12 mouse cellular contexts compared by ENCODE assay signal in the genomic region with DNA sequence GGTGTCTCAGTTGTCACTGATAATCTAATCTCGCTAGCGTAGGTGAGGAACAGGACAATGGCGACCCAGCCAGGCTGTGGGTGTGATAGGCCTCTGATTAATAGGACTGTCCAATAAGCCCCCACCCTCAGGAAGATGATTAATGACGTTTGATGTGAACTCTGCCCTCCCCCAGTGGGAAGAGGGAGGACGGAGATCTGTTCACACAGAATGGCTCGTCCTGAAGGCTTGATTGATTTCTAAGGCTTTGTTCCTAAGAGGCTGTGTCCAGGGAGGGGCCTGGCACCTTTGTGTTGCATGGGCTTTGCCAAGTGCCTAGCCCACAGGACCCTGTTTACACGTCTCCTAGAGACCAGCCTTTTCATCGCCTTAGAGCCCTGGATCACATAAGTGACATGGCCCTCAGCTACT. TPM values are rescaled to one million over a fixed set of nuclear protein-coding genes. Genes with fewer than 3 reads are reported as not detected.
DNase-seq lines count a peak whose midpoint lies in the region; ATAC-seq and TF ChIP-seq lines count a peak whose summit lies in the region.
"Had no signal": no experiment of that assay in that cellular context is flagged by ENCODE, and none has a peak within 500 bp of the region (broad histone marks: within the 10 kb centered on the region; RNA-seq: fewer than 3 reads in every experiment).

No protein-coding gene starts in this region.

- 57% methylated on average over 8 of the region's 8 CpGs for WGBS in embryonic facial prominence, embryonic 11.5 days
- 32% methylated on average over 8 of the region's 8 CpGs for WGBS in midbrain, postnatal 0 days

- H3K27me3 ChIP-seq in embryonic facial prominence, embryonic 11.5 days (ENCODE audit: control insufficient read depth, insufficient read depth, low read length) = no peaks in the 10 kb centered on the region
- H3K27me3 ChIP-seq in midbrain, postnatal 0 days (ENCODE audit: insufficient read depth, low read length) = no peaks in the 10 kb centered on the region

- intact Hi-C loops in left cerebral cortex, postnatal 4 days (cut with DNase I) = no loop called here

- no peak overlapping the region for H3K27ac ChIP-seq in embryonic facial prominence, embryonic 11.5 days (replicated peaks; ENCODE audit: low read depth, low read length)
- H3K27ac ChIP-seq in midbrain, postnatal 0 days (ENCODE audit: low read depth, low read length) = no peak overlapping the region

- no peak overlapping the region for H3K4me3 ChIP-seq in embryonic facial prominence, embryonic 11.5 days (ENCODE audit: low read depth, low read length)
- H3K4me3 ChIP-seq in midbrain, postnatal 0 days (ENCODE audit: low read depth, low read length) = no peak overlapping the region
- H3K4me3 ChIP-seq: myocyte had no signal

- no peaks in the 10 kb centered on the region for H3K36me3 ChIP-seq in embryonic facial prominence, embryonic 11.5 days (replicated peaks; ENCODE audit: control insufficient read depth, insufficient read depth, low read depth, low read length)
- no peaks in the 10 kb centered on the region for H3K36me3 ChIP-seq in midbrain, postnatal 0 days (ENCODE audit: insufficient read depth, low read length)

- H3K9me3 ChIP-seq in embryonic facial prominence, embryonic 11.5 days (replicated peaks; ENCODE audit: control insufficient read depth, low read length) = no peaks in the 10 kb centered on the region
- H3K9me3 ChIP-seq in midbrain, postnatal 0 days (ENCODE audit: low read length) = no peaks in the 10 kb centered on the region

- no peak for TF ChIP-seq CTCF in midbrain, postnatal 0 days (IDR thresholded peaks at IDR 0.05)

- no peak overlapping the region for H3K4me2 ChIP-seq in embryonic facial prominence, embryonic 11.5 days (ENCODE audit: low read depth, low read length)
- H3K4me2 ChIP-seq in midbrain, postnatal 0 days (ENCODE audit: low read depth, low read length, poor library complexity, severe bottlenecking) = no peak overlapping the region

- peak; percentile 90 for DNase-seq in embryo, embryonic 10.5 days (ENCODE audit: low spot score)
- DNase-seq in embryonic facial prominence, embryonic 11.5 days (ENCODE audit: low spot score) = no peak
- DNase-seq in kidney, adult 9 months = peak; percentile 49
- peak; percentile 73 for DNase-seq in midbrain, postnatal 0 days (ENCODE audit: low spot score)
- no peak for DNase-seq in left cerebral cortex, postnatal 4 days
- DNase-seq in right cerebral cortex, postnatal 10 days (ENCODE audit: low spot score in 2 of 2) = no peak
- no peak for DNase-seq in testis, postnatal 14 days (ENCODE audit: low spot score)
- DNase-seq: layer of hippocampus, postnatal 36 days; liver; lung, postnatal 10 days had no signal

- peaks cover 2% of the 10 kb centered on the region for H3K4me1 ChIP-seq in embryonic facial prominence, embryonic 11.5 days (ENCODE audit: control insufficient read depth, insufficient read depth, low read length)
- H3K4me1 ChIP-seq in midbrain, postnatal 0 days (ENCODE audit: insufficient read depth, low read length) = peaks cover 6% of the 10 kb centered on the region; the same call in 1 of the 2 replicates

- H3K9ac ChIP-seq in embryonic facial prominence, embryonic 11.5 days (replicated peaks; ENCODE audit: low read length) = no peak overlapping the region
- no peak overlapping the region for H3K9ac ChIP-seq in midbrain, postnatal 0 days (replicated peaks; ENCODE audit: low read length, poor library complexity, severe bottlenecking)

- peak; percentile 55 for ATAC-seq in embryonic facial prominence, embryonic 11.5 days (replicated peaks; ENCODE audit: insufficient number of reproducible peaks, low FRiP score, low TSS enrichment, low read depth)
- ATAC-seq in midbrain, postnatal 0 days (ENCODE audit: low FRiP score) = no peak

RNA-seq across cellular contexts. Expression of a gene that starts 13.4 kb away (rescaled TPM):
- polyA plus RNA-seq in embryonic facial prominence, embryonic 11.5 days (2014; fragmentation: Nextera tagmentation; extraction: Ambion mirVana) = 1.7 and 2.6 TPM in 2 replicates
- not detected in 2 replicates for total RNA-seq in midbrain, postnatal 0 days (2014; rRNA removed)
- polyA plus RNA-seq in midbrain, postnatal 0 days (2015; fragmentation: Nextera tagmentation; extraction: Ambion mirVana) = 0.12 TPM in 1 of 2 replicates, not detected in the other
- not detected for total RNA-seq in left cerebral cortex, postnatal 4 days (2021)
- total RNA-seq: layer of hippocampus, postnatal 36 days had no signal
- polyA plus RNA-seq: myocyte; urinary bladder, adult 2 months had no signal

Comparison
In these comparisons a context has a peak if more than half of its experiments do, and no peak if none do; other contexts are left out.
1. DNase-seq: peak in embryo, embryonic 10.5 days (single experiment), kidney, adult 9 months (single experiment) and midbrain, postnatal 0 days (single experiment); none in embryonic facial prominence, embryonic 11.5 days (single experiment), left cerebral cortex, postnatal 4 days (single experiment), right cerebral cortex, postnatal 10 days (0 of 2) and testis, postnatal 14 days (single experiment).